Mouse (Mus musculus) CH12.LX (cell line): ENCODE data around the gene Cdh23. TPM values are rescaled to one million over a fixed set of nuclear protein-coding genes. Genes with fewer than 3 reads are reported as not detected.

Experiments used
- DNase-seq: peaks from one replicate; pipeline ENCODE4 v3.0.0-alpha.2; 2013; ENCODE audit errors: extremely low read depth
- H3K27ac ChIP-seq: 2 replicates; pipeline ENCODE4 v1.5.1; 2012; ENCODE audit warnings: low read depth, mild to moderate bottlenecking, control low read depth, moderate library complexity; ENCODE audit not compliant: insufficient read depth
- H3K27me3 ChIP-seq: replicated peaks from 2 replicates; pipeline ENCODE3; 2012; ENCODE audit warnings: inconsistent platforms
- H3K36me3 ChIP-seq, 2 experiments: replicated peaks in 1 of 2; 2 replicates each; pipeline versions ENCODE3 to v1.6.1; 2012; ENCODE audit warnings: inconsistent platforms in 1 of 2, low read length in 1 of 2, mild to moderate bottlenecking in 1 of 2, mixed read lengths in 1 of 2, moderate library complexity in 1 of 2; ENCODE audit not compliant: control insufficient read depth in 1 of 2, insufficient read depth in 1 of 2
- H3K4me1 ChIP-seq, 2 experiments: 2 replicates each; pipeline ENCODE4 v1.6.1; 2012; ENCODE audit warnings: inconsistent platforms in 1 of 2, moderate library complexity in 1 of 2; ENCODE audit not compliant: insufficient read depth in 2 of 2, control insufficient read depth in 1 of 2
- H3K4me2 ChIP-seq: 2 replicates; pipeline ENCODE4 v1.6.1; 2012; ENCODE audit warnings: low read depth, mild to moderate bottlenecking, control low read depth; ENCODE audit not compliant: poor library complexity, insufficient read depth, severe bottlenecking
- H3K4me3 ChIP-seq, 3 experiments: fragments of 150-350 bp in 1 of 3; sonication (generic) in 1 of 3; replicated peaks in 1 of 3; 2 replicates each; pipeline versions ENCODE3 to v1.5.1; 2011 to 2012; ENCODE audit warnings: low read depth in 2 of 3, low read length in 2 of 3, mild to moderate bottlenecking in 2 of 3, moderate library complexity in 2 of 3, control low read depth in 1 of 3, improper control_type of control experiment in 1 of 3, inconsistent platforms in 1 of 3, mixed read lengths in 1 of 3; ENCODE audit not compliant: poor library complexity in 1 of 3
- H3K79me2 ChIP-seq: replicated peaks from 2 replicates; pipeline ENCODE4 v1.6.1; 2012; ENCODE audit warnings: mild to moderate bottlenecking, moderate library complexity; ENCODE audit not compliant: control insufficient read depth, poor library complexity, insufficient read depth, severe bottlenecking; ENCODE audit errors: extremely low read depth
- H3K9ac ChIP-seq: 2 replicates; pipeline ENCODE4 v1.6.1; 2012; ENCODE audit warnings: low read depth, mild to moderate bottlenecking, control low read depth, moderate library complexity; ENCODE audit not compliant: insufficient read depth
- H3K9me3 ChIP-seq: replicated peaks from 2 replicates; pipeline ENCODE3; 2012; ENCODE audit warnings: low read length, inconsistent platforms, mixed read lengths
- BHLHE40 ChIP-seq: IDR thresholded peaks from 2 replicates; pipeline ENCODE4 v1.6.1; 2011; ENCODE audit warnings: mild to moderate bottlenecking, low read depth, low read length, improper control_type of control experiment
- CHD1 ChIP-seq: IDR thresholded peaks from 2 replicates; pipeline ENCODE4 v1.6.1; 2012; ENCODE audit warnings: low read depth, low read length, improper control_type of control experiment, inconsistent platforms
- E2F4 ChIP-seq: IDR thresholded peaks from 2 replicates; pipeline ENCODE4 v1.6.1; 2011; ENCODE audit warnings: low read depth, low read length, improper control_type of control experiment; ENCODE audit not compliant: insufficient replicate concordance
- ELF1 ChIP-seq: IDR thresholded peaks from 2 replicates; pipeline ENCODE4 v1.6.1; 2014; ENCODE audit warnings: low read depth, mild to moderate bottlenecking, inconsistent platforms, low read length, improper control_type of control experiment
- EP300 ChIP-seq: IDR thresholded peaks from 2 replicates; pipeline ENCODE4 v1.6.1; 2011; ENCODE audit warnings: low read length, improper control_type of control experiment
- ETS1 ChIP-seq: conservative IDR thresholded peaks from 2 replicates; pipeline ENCODE4 v1.6.1; 2012; ENCODE audit warnings: low read depth, mild to moderate bottlenecking, inconsistent platforms, low read length, improper control_type of control experiment, moderate library complexity
- GABPA ChIP-seq: IDR thresholded peaks from 2 replicates; pipeline ENCODE4 v1.6.1; 2012; ENCODE audit warnings: low read depth, low read length, improper control_type of control experiment, inconsistent platforms; ENCODE audit not compliant: insufficient replicate concordance
- IRF4 ChIP-seq: IDR thresholded peaks from 2 replicates; pipeline ENCODE4 v1.6.1; 2014; ENCODE audit warnings: low read depth, mild to moderate bottlenecking, inconsistent platforms, low read length, improper control_type of control experiment
- JUN ChIP-seq: IDR thresholded peaks from 2 replicates; pipeline ENCODE4 v1.6.1; 2011; ENCODE audit warnings: low read depth, mild to moderate bottlenecking, low read length, improper control_type of control experiment, moderate library complexity; ENCODE audit not compliant: insufficient read depth
- JUND ChIP-seq: conservative IDR thresholded peaks from 2 replicates; pipeline ENCODE4 v1.6.1; 2011; ENCODE audit warnings: low read depth, low read length, improper control_type of control experiment
- KAT2A ChIP-seq: IDR thresholded peaks from 2 replicates; pipeline ENCODE4 v1.6.1; 2012; ENCODE audit warnings: low read length, improper control_type of control experiment, inconsistent platforms; ENCODE audit not compliant: insufficient replicate concordance
- MAX ChIP-seq: IDR thresholded peaks from 2 replicates; pipeline ENCODE4 v1.6.1; 2011; ENCODE audit warnings: low read length, improper control_type of control experiment
- MXI1 ChIP-seq: IDR thresholded peaks from 2 replicates; pipeline ENCODE4 v1.6.1; 2011; ENCODE audit warnings: mild to moderate bottlenecking, low read depth, low read length, improper control_type of control experiment
- NELFE ChIP-seq: IDR thresholded peaks from 2 replicates; pipeline ENCODE4 v1.6.1; 2011; ENCODE audit warnings: low read depth, low read length, improper control_type of control experiment
- NRF1 ChIP-seq: IDR thresholded peaks from 2 replicates; pipeline ENCODE4 v1.6.1; 2014; ENCODE audit warnings: low read depth, mild to moderate bottlenecking, inconsistent platforms, low read length, improper control_type of control experiment, moderate library complexity
- PAX5 ChIP-seq: IDR thresholded peaks from 2 replicates; pipeline ENCODE4 v1.6.1; 2012; ENCODE audit warnings: low read length, inconsistent platforms, mixed read lengths
- POLR2A ChIP-seq: IDR thresholded peaks from 2 replicates; pipeline ENCODE4 v1.6.1; 2011; ENCODE audit warnings: low read depth, mild to moderate bottlenecking, improper control_type of control experiment, low read length
- POLR2AphosphoS2 ChIP-seq: IDR thresholded peaks from 2 replicates; pipeline ENCODE4 v1.6.1; 2011; ENCODE audit warnings: low read depth, low read length, improper control_type of control experiment
- RAD21 ChIP-seq: IDR thresholded peaks from 2 replicates; pipeline ENCODE4 v1.6.1; 2011; ENCODE audit warnings: low read depth, mild to moderate bottlenecking, low read length, improper control_type of control experiment, moderate library complexity
- RCOR1 ChIP-seq: conservative IDR thresholded peaks from 2 replicates; pipeline ENCODE4 v1.6.1; 2012; ENCODE audit warnings: low read depth, mild to moderate bottlenecking, inconsistent platforms, low read length, improper control_type of control experiment
- USF2 ChIP-seq: conservative IDR thresholded peaks from 2 replicates; pipeline ENCODE4 v1.6.1; 2011; ENCODE audit warnings: low read depth, low read length, improper control_type of control experiment
- ZC3H11A ChIP-seq: IDR thresholded peaks from 2 replicates; pipeline ENCODE4 v1.6.1; 2012; ENCODE audit warnings: low read depth, mild to moderate bottlenecking, inconsistent platforms, low read length, improper control_type of control experiment
- ZKSCAN1 ChIP-seq: IDR thresholded peaks from 2 replicates; pipeline ENCODE4 v1.6.1; 2012; ENCODE audit warnings: low read depth, inconsistent platforms, low read length, improper control_type of control experiment, borderline replicate concordance
- ZMIZ1 ChIP-seq: IDR thresholded peaks from 2 replicates; pipeline ENCODE4 v1.6.1; 2012; ENCODE audit warnings: low read depth, mild to moderate bottlenecking, inconsistent platforms, low read length, improper control_type of control experiment
- dilution Hi-C: fragments of 300-500 bp; cut with MboI; formaldehyde crosslinking; loops from 2 replicates; pipeline ENCODE4 v1.14.3; 2020; ENCODE audit warnings: low sequenced_read_pairs; ENCODE audit not compliant: extremely low pct_unique_long_range_greater_than_20kb, extremely low pct_ligation_motif_present
- in situ Hi-C: fragments of 300-500 bp; cut with MboI; formaldehyde crosslinking; loops from 3 replicates; pipeline ENCODE4 v1.14.3; 2019; ENCODE audit warnings: low sequenced_read_pairs, low pct_ligation_motif_present, low pct_unique_long_range_greater_than_20kb, mixed read lengths
- polyA plus RNA-seq: library from polyadenylated mRNA; unstranded; fragments of >175 nt; gene quantifications from 2 replicates; pipeline ENCODE4 v1.2.1, GENCODE M21; 2012; ENCODE audit warnings: low read depth; ENCODE audit not compliant: insufficient read length
- total RNA-seq, 2 experiments: library from RNA; depleted of rRNA; stranded (reverse); fragments of 300-350 nt in 1 of 2; fragments of >200 nt in 1 of 2; gene quantifications; 2 replicates each; pipeline ENCODE4 v1.2.3; 2012 to 2014

The Cdh23 gene
- total and polyA plus RNA-seq, 3 experiments: 0.20 to 0.73 (median 0.30) TPM

GRCm38 (mm10) chr10:60277207-60278005 is 418.9 kb downstream of the Cdh23 start, which contains the start of gene Psap (continued):
- TF ChIP-seq NRF1 (peak; percentile 91), RCOR1 (no peak), ZMIZ1 (peak; percentile 65; the same call in 1 of the 2 replicates), ZC3H11A (no peak), ELF1 (peak; percentile 24; the same call in 1 of the 2 replicates), MXI1 (no peak), KAT2A (no peak), RAD21 (no peak), CHD1 (no peak), IRF4 (peak; percentile 71), E2F4 (peak; percentile 88; the same call in 1 of the 2 replicates), NELFE (peak; percentile 83), ZKSCAN1 (no peak)

GRCm38 (mm10) chr10:60273382-60273781 is 422.9 kb downstream of the Cdh23 start:
- in situ Hi-C loops (no loop called here), dilution Hi-C loops (no loop called here)
- TF ChIP-seq MXI1 (0 out of 2 replicates have a peak, but pooled peaks have one; percentile 14), JUN (no peak), BHLHE40 (peak; percentile 36), MAX (peak; percentile 59)
- Histone ChIP-seq H3K79me2 (peaks cover 8% of the 10 kb centered on the region), H3K9me3 (no peaks in the 10 kb centered on the region), H3K4me2 (no peak overlapping the region), H3K4me3 (no peak overlapping the region), H3K36me3 (no peaks in the 10 kb centered on the region), H3K9ac (no peak overlapping the region), H3K27ac (no peak overlapping the region), H3K4me1 (peaks cover 7 to 31% of the 10 kb centered on the region in 2 experiments), H3K27me3 (no peaks in the 10 kb centered on the region)
- no peak for DNase-seq

- no peak for DNase-seq
- Histone ChIP-seq H3K4me1 (peaks cover 7 to 31% of the 10 kb centered on the region in 2 experiments), H3K4me2 (no peak overlapping the region), H3K9ac (no peak overlapping the region), H3K27me3 (no peaks in the 10 kb centered on the region), H3K36me3 (no peaks in the 10 kb centered on the region), H3K27ac (no peak overlapping the region), H3K9me3 (no peaks in the 10 kb centered on the region), H3K4me3 (no peak overlapping the region), H3K79me2 (no peaks in the 10 kb centered on the region)
- dilution Hi-C loops (no loop called here), in situ Hi-C loops (no loop called here)
- no peak for TF ChIP-seq MAX
- no peak for TF ChIP-seq JUND
- no peak for TF ChIP-seq EP300
- TF ChIP-seq ZMIZ1: no peak
- TF ChIP-seq CHD1: no peak
- TF ChIP-seq ELF1: no peak
- no peak for TF ChIP-seq IRF4
- TF ChIP-seq POLR2A: no peak
- TF ChIP-seq ETS1: no peak
- no peak for TF ChIP-seq PAX5
- TF ChIP-seq USF2: no peak
- no peak for TF ChIP-seq POLR2AphosphoS2
- no peak for TF ChIP-seq GABPA
These were observed 424.0 kb downstream of the Cdh23 start for GRCm38 (mm10) chr10:60272241-60272640.
